Mouse (Mus musculus) embryonic facial prominence, embryonic 15.5 days (tissue): Measurements from ENCODE around the gene Gm16867. TPM values are rescaled to one million over a fixed set of nuclear protein-coding genes. Genes with fewer than 3 reads are reported as not detected.
"Not testable (repeated sequence)": the region's sequence is repeated elsewhere in the genome, so short reads cannot be mapped to it uniquely, and the experiment has no call there.

Source experiments
- ATAC-seq: fragments of 200-750 bp; cut with Nextera tagmentation; 2 replicates; pipeline ENCODE4 v1.8.0; 2017; ENCODE audit warnings: low read depth, moderate TSS enrichment; ENCODE audit not compliant: insufficient number of reproducible peaks, low FRiP score, low TSS enrichment
- H3K27ac ChIP-seq: fragments of 300-500 bp; sonication (generic); replicated peaks from 2 replicates; pipeline ENCODE4 v1.5.1; 2015; ENCODE audit warnings: mild to moderate bottlenecking, inconsistent platforms
- H3K27me3 ChIP-seq: fragments of 300-500 bp; sonication (generic); 2 replicates; pipeline ENCODE4 v1.6.1; 2015; ENCODE audit warnings: inconsistent platforms
- H3K36me3 ChIP-seq: fragments of 300-500 bp; sonication (generic); 2 replicates; pipeline ENCODE4 v1.6.1; 2015; ENCODE audit warnings: mild to moderate bottlenecking, inconsistent platforms
- H3K4me1 ChIP-seq: fragments of 300-500 bp; sonication (generic); 2 replicates; pipeline ENCODE4 v1.6.1; 2015; ENCODE audit warnings: inconsistent platforms
- H3K4me2 ChIP-seq: fragments of 300-500 bp; sonication (generic); replicated peaks from 2 replicates; pipeline ENCODE4 v1.6.1; 2015; ENCODE audit warnings: mild to moderate bottlenecking, inconsistent platforms
- H3K4me3 ChIP-seq: fragments of 300-500 bp; sonication (generic); replicated peaks from 2 replicates; pipeline ENCODE4 v1.5.1; 2015; ENCODE audit warnings: mild to moderate bottlenecking, inconsistent platforms
- H3K9ac ChIP-seq: fragments of 300-500 bp; sonication (generic); 2 replicates; pipeline ENCODE4 v1.6.1; 2015; ENCODE audit warnings: inconsistent platforms
- H3K9me3 ChIP-seq: fragments of 300-500 bp; sonication (generic); replicated peaks from 2 replicates; pipeline ENCODE4 v1.6.1; 2016; ENCODE audit warnings: inconsistent platforms
- WGBS: fragments of 180-500 bp; shearing (Covaris S2); methylation state at CpG from one replicate; pipeline ENCODE4 v1.1.7; 2015; 5-methylcytosine and 5-hydroxymethylcytosine counted together
- polyA plus RNA-seq: library from polyadenylated mRNA; unstranded; fragments of >200 nt; fragmentation: Nextera tagmentation; extraction: Ambion mirVana; gene quantifications from 2 replicates; pipeline ENCODE4 v1.2.1, GENCODE M21; 2015

The Gm16867 gene
- polyA plus RNA-seq, 1 experiment from 2014 or later = not detected

DNA sequence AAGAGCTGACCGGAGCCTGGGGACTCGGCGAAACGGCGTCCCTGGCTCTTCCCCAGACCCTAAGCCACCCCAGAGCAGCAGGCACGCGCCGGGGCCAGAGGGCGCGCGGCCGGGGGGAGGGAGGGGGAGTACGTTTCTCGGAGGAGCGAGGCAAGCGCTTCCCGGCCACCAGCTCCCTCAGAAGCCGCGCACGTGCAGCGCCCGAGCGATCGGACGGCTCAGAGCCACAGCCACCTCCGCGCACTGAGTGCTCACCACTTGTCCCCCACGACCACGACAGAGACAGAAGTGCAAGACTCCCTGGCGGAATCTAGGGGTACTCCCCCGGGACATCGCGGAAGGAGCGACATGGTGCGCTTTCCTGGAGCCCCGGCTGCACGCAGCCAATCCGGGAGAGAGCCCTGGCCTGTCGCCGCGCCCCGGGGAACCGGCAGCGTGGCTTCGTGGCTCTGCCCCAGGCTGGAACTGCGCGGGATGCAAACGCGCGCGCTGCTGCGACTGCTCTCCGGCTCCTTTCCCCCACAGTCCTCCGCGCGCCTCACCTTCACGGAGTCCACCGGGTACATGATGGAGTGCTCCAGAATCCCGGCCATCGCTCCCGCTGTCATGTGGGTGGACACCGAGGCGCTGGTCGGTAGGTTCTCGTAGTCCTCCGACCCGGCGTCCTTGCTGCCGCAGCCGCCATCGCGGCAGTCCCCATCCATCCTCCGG, 567 bp downstream of the Gm16867 start:
- not testable (repeated sequence) for H3K36me3 ChIP-seq, H3K9me3 ChIP-seq, H3K27ac ChIP-seq, H3K4me1 ChIP-seq, H3K4me3 ChIP-seq, H3K4me2 ChIP-seq, H3K9ac ChIP-seq, H3K27me3 ChIP-seq
- ATAC-seq = peak; percentile 61
- WGBS = no CpG with 5 or more reads among the region's 73 CpGs

DNA sequence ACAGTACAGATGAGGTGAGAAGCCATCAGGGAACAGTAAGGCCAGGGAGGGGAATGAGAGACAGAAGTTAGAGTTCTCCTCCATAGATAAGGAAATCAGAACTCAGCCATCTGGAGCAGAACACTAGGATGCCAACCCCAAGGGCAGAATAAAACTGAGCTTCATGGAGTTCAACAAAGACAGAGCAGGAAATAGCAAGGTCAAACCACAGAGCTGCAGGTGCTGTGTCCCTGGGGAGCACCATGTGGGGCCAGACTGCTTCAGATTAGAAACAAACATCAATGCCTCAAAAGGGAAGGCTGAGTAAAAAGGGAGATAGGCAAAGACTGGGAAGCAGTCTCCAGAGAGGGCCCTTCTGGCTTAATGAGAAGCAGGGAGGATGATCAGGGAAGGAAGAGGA, 6.9 kb downstream of the Gm16867 start:
- not testable (repeated sequence) for ATAC-seq, H3K4me1 ChIP-seq, H3K27me3 ChIP-seq, H3K9me3 ChIP-seq, H3K9ac ChIP-seq, H3K36me3 ChIP-seq, H3K27ac ChIP-seq, H3K4me2 ChIP-seq, H3K4me3 ChIP-seq

GRCm38 (mm10) chr14:69494946-69495345, 8.2 kb downstream of the Gm16867 start:
- H3K27ac ChIP-seq, H3K4me1 ChIP-seq, H3K27me3 ChIP-seq, ATAC-seq, H3K9ac ChIP-seq, H3K4me3 ChIP-seq, H3K36me3 ChIP-seq, H3K9me3 ChIP-seq, H3K4me2 ChIP-seq: not testable (repeated sequence)
- no CpG with 5 or more reads among the region's 2 CpGs for WGBS

GRCm38 (mm10) chr14:69494522-69494921, 8.6 kb downstream of the Gm16867 start:
- not testable (repeated sequence) for H3K27ac ChIP-seq, H3K4me3 ChIP-seq
- no CpG with 5 or more reads among the region's 3 CpGs for WGBS

DNA sequence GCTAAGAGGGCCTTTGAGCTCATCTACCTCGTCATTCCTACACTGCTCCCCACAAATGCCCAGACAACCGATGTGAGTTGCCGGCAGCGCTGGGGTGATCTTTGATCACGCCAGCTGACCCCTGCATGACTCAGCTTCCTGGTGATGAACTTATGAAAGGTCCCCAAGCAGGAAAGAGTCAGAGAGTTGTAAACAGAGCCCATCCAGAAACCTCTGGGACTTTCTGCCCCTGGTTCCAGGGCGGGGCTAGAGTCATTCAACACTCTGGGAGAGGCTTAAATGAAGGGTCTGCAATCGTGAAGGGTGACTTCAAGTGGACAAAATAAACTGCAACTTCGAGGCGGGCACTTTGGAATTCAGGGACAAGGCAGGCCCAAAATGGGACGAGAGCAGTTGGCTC, 15.2 kb downstream of the Gm16867 start:
- not testable (repeated sequence) for H3K36me3 ChIP-seq, H3K9ac ChIP-seq, H3K4me2 ChIP-seq, H3K27me3 ChIP-seq, H3K4me3 ChIP-seq, ATAC-seq, H3K27ac ChIP-seq, H3K9me3 ChIP-seq, H3K4me1 ChIP-seq
- WGBS = no CpG with 5 or more reads among the region's 10 CpGs

More at GRCm38 (mm10) chr14:69494522-69494921, 8.6 kb downstream of the Gm16867 start:
- not testable (repeated sequence) for H3K4me1 ChIP-seq, ATAC-seq, H3K9me3 ChIP-seq, H3K4me2 ChIP-seq, H3K27me3 ChIP-seq, H3K9ac ChIP-seq, H3K36me3 ChIP-seq

- not testable (repeated sequence) for H3K27ac ChIP-seq, H3K27me3 ChIP-seq, ATAC-seq, H3K36me3 ChIP-seq, H3K4me3 ChIP-seq, H3K9ac ChIP-seq, H3K4me1 ChIP-seq, H3K4me2 ChIP-seq, H3K9me3 ChIP-seq
- no CpG with 5 or more reads among the region's 18 CpGs for WGBS
These were observed 17.6 kb downstream of the Gm16867 start for GRCm38 (mm10) chr14:69485466-69486135.

DNA sequence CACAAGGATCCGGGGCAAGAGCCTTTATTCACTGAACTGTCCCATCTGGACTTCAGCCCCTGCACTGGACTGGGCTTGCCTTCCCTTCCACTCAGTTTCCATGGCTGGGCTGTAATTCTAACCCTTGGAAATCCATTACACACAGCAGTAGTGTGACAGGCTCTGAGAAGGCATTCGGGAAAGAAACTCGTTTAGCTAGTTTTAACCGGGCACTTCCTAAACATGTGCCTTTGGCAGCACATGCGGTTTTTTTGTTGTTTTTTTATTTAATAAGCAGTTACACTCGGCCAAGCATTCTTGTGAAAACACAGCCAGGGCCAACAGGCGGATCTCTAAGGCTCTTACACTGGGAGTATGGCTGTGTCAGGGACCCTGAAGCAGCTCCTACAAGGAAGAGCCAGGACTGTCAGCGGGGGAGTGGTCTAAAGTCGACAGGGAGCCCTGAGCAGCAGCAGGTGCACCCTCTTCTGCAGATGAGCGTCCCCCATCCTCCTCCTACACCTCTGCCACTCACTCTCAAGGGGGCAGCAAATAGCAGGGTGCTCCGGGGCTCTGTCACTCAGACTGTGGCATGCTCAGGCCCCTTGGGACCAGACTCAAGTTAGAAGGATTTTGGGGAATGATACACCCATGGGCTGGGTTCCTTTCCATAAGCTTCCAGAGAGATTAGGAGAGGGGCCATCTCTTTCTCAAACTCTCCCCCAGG, 29.1 kb downstream of the Gm16867 start:
- H3K4me1 ChIP-seq, H3K9ac ChIP-seq, H3K4me2 ChIP-seq, H3K27me3 ChIP-seq, H3K4me3 ChIP-seq, H3K9me3 ChIP-seq, H3K27ac ChIP-seq, H3K36me3 ChIP-seq: not testable (repeated sequence)
- peak; percentile 80; the same call in 1 of the 2 replicates for ATAC-seq
- no CpG with 5 or more reads among the region's 11 CpGs for WGBS

DNA sequence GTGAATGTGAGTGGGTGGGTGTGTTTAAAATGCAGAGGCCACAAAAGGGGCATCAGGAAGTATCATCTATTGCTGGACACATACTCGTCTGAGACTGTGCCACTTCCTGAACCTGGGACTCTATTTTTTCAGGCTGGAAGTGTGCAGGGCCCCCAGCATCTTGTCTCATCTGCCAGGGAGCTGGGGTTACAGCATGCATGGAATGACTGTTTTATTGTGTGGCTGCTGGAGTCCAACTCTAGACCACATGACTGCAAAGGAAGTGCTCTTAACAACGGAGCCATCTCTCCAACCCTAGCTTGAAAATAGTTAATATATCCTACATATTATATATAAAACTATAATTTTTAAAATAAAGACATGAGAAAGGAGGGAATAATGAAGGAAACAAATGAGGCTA, 29.8 kb downstream of the Gm16867 start:
- H3K27ac ChIP-seq, H3K4me3 ChIP-seq, H3K27me3 ChIP-seq, H3K9ac ChIP-seq, H3K4me2 ChIP-seq, ATAC-seq, H3K36me3 ChIP-seq, H3K9me3 ChIP-seq, H3K4me1 ChIP-seq: not testable (repeated sequence)
- no CpG with 5 or more reads among the region's 2 CpGs for WGBS

DNA sequence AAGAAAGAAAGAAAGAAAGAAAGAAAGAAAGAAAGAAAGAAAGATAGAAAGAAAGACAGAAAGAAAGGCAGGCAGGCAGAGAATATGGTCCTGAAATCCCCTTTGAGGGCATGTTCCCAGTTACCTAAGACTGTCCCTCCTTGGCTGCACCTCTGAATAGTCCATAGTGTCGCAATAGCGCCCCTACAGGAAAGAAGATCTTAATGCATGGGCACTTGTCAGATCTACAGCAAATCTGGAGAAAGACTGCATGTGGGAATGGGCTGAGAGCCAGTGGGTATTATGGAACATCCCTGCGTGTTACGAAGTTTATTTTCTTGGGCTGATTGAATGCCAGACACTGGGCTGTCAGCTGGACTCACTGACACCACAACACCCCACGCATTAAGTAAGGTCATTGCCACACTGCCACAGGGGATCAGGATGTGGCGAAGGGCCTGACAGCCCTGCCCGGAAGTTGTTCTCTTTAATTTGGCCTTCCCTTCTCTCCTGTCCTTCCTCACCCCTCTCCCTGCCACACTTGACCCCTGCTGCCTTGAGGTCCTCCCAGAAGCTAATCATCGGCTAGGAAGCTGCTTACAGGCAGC, 32.9 kb downstream of the Gm16867 start:
- not testable (repeated sequence) for H3K27ac ChIP-seq, H3K36me3 ChIP-seq, ATAC-seq, H3K4me1 ChIP-seq, H3K4me3 ChIP-seq, H3K9ac ChIP-seq, H3K4me2 ChIP-seq, H3K27me3 ChIP-seq, H3K9me3 ChIP-seq
- WGBS = no CpG with 5 or more reads among the region's 8 CpGs

DNA sequence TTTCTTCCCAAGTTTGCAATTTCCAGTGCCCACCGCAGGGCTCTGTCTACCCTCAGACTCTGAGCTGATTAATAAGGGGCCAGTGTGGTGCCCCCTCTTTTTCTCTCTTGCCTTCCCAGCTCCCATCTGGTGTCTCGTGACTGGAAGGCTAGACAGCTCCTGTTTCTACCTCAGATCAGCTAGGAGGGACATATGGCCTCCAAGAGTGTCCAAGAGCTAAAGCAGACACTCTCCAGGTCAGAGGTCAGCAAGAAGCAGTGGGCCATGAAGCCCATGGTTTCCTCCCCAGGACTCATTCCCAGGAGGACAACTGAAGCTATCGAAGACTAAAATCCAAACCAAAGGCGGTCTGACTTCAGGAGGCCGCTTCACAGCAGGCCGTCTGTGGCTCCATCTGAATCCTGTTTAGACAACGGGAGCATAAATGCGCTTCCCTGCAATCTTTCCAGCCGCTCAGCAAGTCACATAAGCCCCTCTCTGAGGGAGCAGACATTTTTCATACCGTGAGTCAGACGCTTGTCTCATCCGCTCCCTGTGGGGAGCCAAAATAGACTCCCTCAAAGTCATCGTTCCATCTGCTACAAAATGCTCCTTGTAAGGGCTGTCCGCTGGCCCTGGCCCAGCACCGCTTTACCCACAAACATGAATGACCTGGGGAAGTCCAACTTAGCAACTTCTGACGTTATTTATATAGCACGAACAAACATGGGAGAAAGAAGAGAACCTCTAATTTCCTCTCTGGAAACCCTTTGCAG, 35.4 kb downstream of the Gm16867 start:
- not testable (repeated sequence) for H3K27me3 ChIP-seq, H3K27ac ChIP-seq, H3K4me1 ChIP-seq, H3K9me3 ChIP-seq, H3K9ac ChIP-seq, H3K36me3 ChIP-seq, H3K4me3 ChIP-seq, H3K4me2 ChIP-seq
- no CpG with 5 or more reads among the region's 17 CpGs for WGBS
- peak; percentile 69 for ATAC-seq

- H3K4me2 ChIP-seq, H3K9me3 ChIP-seq, ATAC-seq, H3K27me3 ChIP-seq, H3K4me3 ChIP-seq, H3K4me1 ChIP-seq, H3K27ac ChIP-seq, H3K9ac ChIP-seq, H3K36me3 ChIP-seq: not testable (repeated sequence)
- WGBS = no CpG with 5 or more reads among the region's 4 CpGs
These were observed 38.7 kb downstream of the Gm16867 start for GRCm38 (mm10) chr14:69464465-69464864.
